In the genomic region with DNA sequence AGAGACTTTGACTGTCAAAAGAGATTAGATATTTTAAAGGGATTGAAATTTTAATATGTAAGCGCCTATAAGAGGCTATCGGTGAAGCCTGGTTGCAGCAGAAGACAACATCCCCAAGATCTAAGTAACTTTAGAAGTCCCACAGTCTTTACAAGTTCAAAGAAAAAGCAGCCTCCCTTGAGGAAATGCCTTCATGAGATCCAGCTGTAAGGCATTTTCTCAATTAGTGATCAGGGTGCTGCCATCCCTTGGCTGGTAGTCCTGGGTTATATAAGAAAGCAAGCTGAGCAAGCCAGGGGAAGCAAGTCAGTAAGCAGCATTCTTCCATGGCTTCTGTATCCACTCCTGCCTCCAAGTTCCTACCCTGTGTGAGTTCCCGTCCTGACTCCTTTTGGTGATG, we compare ENCODE assay signal across 8 mouse cellular contexts. TPM values are rescaled to one million over a fixed set of nuclear protein-coding genes. Genes with fewer than 3 reads are reported as not detected.
DNase-seq lines count a peak whose midpoint lies in the region; ATAC-seq and TF ChIP-seq lines count a peak whose summit lies in the region.
"Not testable (repeated sequence)": the region's sequence is repeated elsewhere in the genome, so short reads cannot be mapped to it uniquely, and the experiment has no call there.

A gene (plus strand): TSS at position 301 of the 400 bp plus-strand sequence.

- H3K4me2 ChIP-seq in forebrain, postnatal 0 days (ENCODE audit: low read depth); heart, embryonic 13.5 days; liver, embryonic 16.5 days (ENCODE audit: low read depth, low read length): not testable (repeated sequence)

- not testable (repeated sequence) for DNase-seq in forebrain, postnatal 0 days; left cerebral cortex, adult 2 months (ENCODE audit: extremely low spot score in 1 of 2, low spot score in 2 of 2)

- H3K27ac ChIP-seq in brown adipose tissue, adult 24 weeks (replicated peaks; ENCODE audit: low read depth, low read length); forebrain, postnatal 0 days (ENCODE audit: low read depth, low read length); heart, embryonic 13.5 days (replicated peaks); left cerebral cortex, adult 2 months; liver, embryonic 16.5 days (ENCODE audit: low read length): not testable (repeated sequence)

- not testable (repeated sequence) for H3K4me3 ChIP-seq in brown adipose tissue, adult 24 weeks (ENCODE audit: insufficient read depth, low read depth, low read length); forebrain, postnatal 0 days (ENCODE audit: low read depth, low read length); heart, embryonic 13.5 days; left cerebral cortex, adult 2 months; liver, embryonic 16.5 days (ENCODE audit: low read depth, low read length)

- not testable (repeated sequence) for H3K27me3 ChIP-seq in forebrain, postnatal 0 days (ENCODE audit: insufficient read depth, low read length); heart, embryonic 13.5 days (replicated peaks); liver, embryonic 16.5 days (ENCODE audit: control insufficient read depth, insufficient read depth, low read depth, low read length)

- H3K9ac ChIP-seq in forebrain, postnatal 0 days; heart, embryonic 13.5 days; liver, embryonic 16.5 days (ENCODE audit: low read depth, low read length): not testable (repeated sequence)

- ATAC-seq in CD4-positive, CD25-positive, alpha-beta regulatory T cell, adult 4 months; forebrain, postnatal 0 days; heart, embryonic 13.5 days (ENCODE audit: extremely low read depth, insufficient number of reproducible peaks, low FRiP score, low TSS enrichment); inflammation-experienced regulatory T-cells, adult 6 months; liver, embryonic 16.5 days (ENCODE audit: low read depth); monocyte, adult 5-6 weeks (replicated peaks; ENCODE audit: insufficient number of reproducible peaks, low FRiP score, low TSS enrichment, poor library complexity, severe bottlenecking): not testable (repeated sequence)

- H3K4me1 ChIP-seq in brown adipose tissue, adult 24 weeks (ENCODE audit: control insufficient read depth, insufficient read depth, insufficient read length, low read length); forebrain, postnatal 0 days (ENCODE audit: insufficient read depth): not testable (repeated sequence)
- H3K4me1 ChIP-seq in heart, embryonic 13.5 days: peaks cover 15% of the 10 kb centered on the region
- peaks cover 11% of the 10 kb centered on the region for H3K4me1 ChIP-seq in liver, embryonic 16.5 days (ENCODE audit: control insufficient read depth, low read depth, low read length)

- intact Hi-C loops in left cerebral cortex, adult 2 months (cut with DNase I): not testable (repeated sequence)

- H3K36me3 ChIP-seq in forebrain, postnatal 0 days (ENCODE audit: insufficient read depth); heart, embryonic 13.5 days; liver, embryonic 16.5 days (ENCODE audit: control insufficient read depth, insufficient read depth): not testable (repeated sequence)

- WGBS in forebrain, postnatal 0 days: 90% methylated on average over 3 of the region's 3 CpGs
- WGBS in heart, embryonic 13.5 days: 76% methylated on average over 3 of the region's 3 CpGs
- WGBS in liver, embryonic 16.5 days (ENCODE audit: insufficient replicate concordance): 74% methylated on average over 3 of the region's 3 CpGs

- not testable (repeated sequence) for H3K9me3 ChIP-seq in forebrain, postnatal 0 days (ENCODE audit: low read length); heart, embryonic 13.5 days; liver, embryonic 16.5 days (replicated peaks; ENCODE audit: control insufficient read depth, low read length)

- TF ChIP-seq CTCF in forebrain, postnatal 0 days (IDR thresholded peaks at IDR 0.05; ENCODE audit: low read depth); left cerebral cortex, adult 2 months (IDR thresholded peaks at IDR 0.05): not testable (repeated sequence)

RNA-seq across cellular contexts. Expression of the gene that starts here (rescaled TPM):
- polyA plus RNA-seq in CD4-positive, CD25-positive, alpha-beta regulatory T cell, adult 4 months (2017; shearing (Covaris generic)): 10 to 100 TPM; 53.2 to 55.8 TPM
- 25.8 and 28.7 TPM in 2 replicates for polyA plus RNA-seq in brown adipose tissue, adult 24 weeks (2012; ENCODE audit: insufficient read depth, insufficient read length, missing spikeins)
- total RNA-seq in forebrain, postnatal 0 days (2014; rRNA removed): 48.5 and 49.1 TPM in 2 replicates
- 44.3 and 47.7 TPM in 2 replicates for polyA plus RNA-seq in forebrain, postnatal 0 days (2015; fragmentation: Nextera tagmentation; extraction: Ambion mirVana)
- 27.6 and 28.6 TPM in 2 replicates for polyA plus RNA-seq in heart, embryonic 13.5 days (2015; fragmentation: Nextera tagmentation; extraction: Ambion mirVana)
- polyA plus RNA-seq in inflammation-experienced regulatory T-cells, adult 6 months (2017; shearing (Covaris generic)): 10 to 100 TPM; 49.9 to 55.6 (median 50.2) TPM
- 10 to 100 TPM; 56.2 to 57.5 TPM for total RNA-seq in left cerebral cortex, adult 2 months (2021)
- polyA plus RNA-seq in liver, embryonic 16.5 days (2015; fragmentation: Nextera tagmentation; extraction: Ambion mirVana): 11.3 and 11.6 TPM in 2 replicates
- 41.8 to 45.9 TPM (median 43.5 TPM) in 3 replicates for total RNA-seq in monocyte, adult 5-6 weeks (2017)
